Mouse (Mus musculus) ES-Bruce4 (cell line): ENCODE results near the gene Trip11. TPM values are rescaled to one million over a fixed set of nuclear protein-coding genes. Genes with fewer than 3 reads are reported as not detected.

Source experiments
- H3K27ac ChIP-seq: 2 replicates; pipeline ENCODE4 v1.5.1; 2012; ENCODE audit warnings: low read length, inconsistent platforms; ENCODE audit not compliant: insufficient read depth
- H3K27me3 ChIP-seq: 2 replicates; pipeline ENCODE4 v1.6.1; 2012; ENCODE audit warnings: mild to moderate bottlenecking, low read length, inconsistent platforms; ENCODE audit not compliant: control insufficient read depth, poor library complexity, insufficient read depth, severe bottlenecking
- H3K36me3 ChIP-seq: 2 replicates; pipeline ENCODE4 v1.6.1; 2012; ENCODE audit warnings: inconsistent platforms, mild to moderate bottlenecking, low read length, moderate library complexity; ENCODE audit not compliant: control insufficient read depth, poor library complexity, insufficient read depth, severe bottlenecking
- H3K4me1 ChIP-seq: one replicate; pipeline ENCODE4 v1.8.1; 2011; ENCODE audit warnings: low read length; ENCODE audit not compliant: control insufficient read depth, insufficient read depth
- H3K4me3 ChIP-seq: 2 replicates; pipeline ENCODE4 v1.5.1; 2011; ENCODE audit warnings: low read depth, mild to moderate bottlenecking, low read length
- H3K9ac ChIP-seq: 2 replicates; pipeline ENCODE4 v1.6.1; 2012; ENCODE audit warnings: low read depth, mild to moderate bottlenecking, inconsistent platforms; ENCODE audit not compliant: poor library complexity, severe bottlenecking
- H3K9me3 ChIP-seq: replicated peaks from 2 replicates; pipeline ENCODE4 v1.6.1; 2012; ENCODE audit warnings: mild to moderate bottlenecking, low read length, inconsistent platforms; ENCODE audit not compliant: control insufficient read depth, poor library complexity, insufficient read depth, severe bottlenecking
- CTCF ChIP-seq: IDR thresholded peaks from one replicate; pipeline ENCODE4 v1.8.1; 2011; ENCODE audit warnings: low read depth, low read length
- EP300 ChIP-seq: IDR thresholded peaks from 2 replicates; pipeline ENCODE4 v1.6.1; 2011; ENCODE audit warnings: low read depth, low read length; ENCODE audit not compliant: insufficient read depth
- POLR2A ChIP-seq: IDR thresholded peaks from one replicate; pipeline ENCODE4 v1.8.1; 2011; ENCODE audit warnings: low read length; ENCODE audit not compliant: insufficient read depth
- polyA plus RNA-seq: library from polyadenylated mRNA; stranded (reverse); fragments of >200 nt; gene quantifications from 2 replicates; pipeline ENCODE4 v1.2.4, GENCODE M21; 2011; ENCODE audit warnings: low read depth; ENCODE audit not compliant: missing spikeins, insufficient read depth, insufficient read length

Trip11 gene
- polyA plus RNA-seq, 1 experiment = 23.7 TPM

- Histone ChIP-seq H3K36me3 (peaks cover 22% of the 10 kb centered on the region), H3K9me3 (no peaks in the 10 kb centered on the region), H3K27ac (no peak overlapping the region), H3K4me3 (no peak overlapping the region), H3K4me1 (no peaks in the 10 kb centered on the region), H3K9ac (no peak overlapping the region), H3K27me3 (no peaks in the 10 kb centered on the region)
- TF ChIP-seq POLR2A (no peak), CTCF (no peak), EP300 (no peak)
These were observed 35.7 kb upstream of the Trip11 start for GRCm38 (mm10) chr12:101948801-101949200.

GRCm38 (mm10) chr12:101947986-101948385 lies 34.9 kb upstream of the Trip11 start:
- Histone ChIP-seq H3K4me3 (no peak overlapping the region), H3K9ac (no peak overlapping the region), H3K36me3 (peaks cover 22% of the 10 kb centered on the region), H3K4me1 (no peaks in the 10 kb centered on the region), H3K27ac (no peak overlapping the region), H3K27me3 (no peaks in the 10 kb centered on the region), H3K9me3 (no peaks in the 10 kb centered on the region)
- TF ChIP-seq CTCF (no peak), EP300 (no peak), POLR2A (no peak)

- H3K9me3 ChIP-seq = peaks cover 2% of the 10 kb centered on the region; the same call in 1 of the 2 replicates
- no peaks in the 10 kb centered on the region for H3K4me1 ChIP-seq
- H3K9ac ChIP-seq = no peak overlapping the region
- peaks cover 32% of the 10 kb centered on the region for H3K36me3 ChIP-seq
- no peak overlapping the region for H3K4me3 ChIP-seq
- H3K27me3 ChIP-seq = no peaks in the 10 kb centered on the region
- no peak overlapping the region for H3K27ac ChIP-seq
- no peak for TF ChIP-seq EP300
- TF ChIP-seq CTCF = peak; percentile 51
These were observed 24.5 kb upstream of the Trip11 start for GRCm38 (mm10) chr12:101937572-101937971.

- Histone ChIP-seq H3K36me3 (peaks cover 31% of the 10 kb centered on the region), H3K4me1 (no peaks in the 10 kb centered on the region), H3K27ac (no peak overlapping the region), H3K27me3 (no peaks in the 10 kb centered on the region), H3K4me3 (no peak overlapping the region), H3K9me3 (no peaks in the 10 kb centered on the region), H3K9ac (no peak overlapping the region)
- TF ChIP-seq POLR2A (no peak), EP300 (no peak), CTCF (no peak)
These were observed 22.2 kb upstream of the Trip11 start for GRCm38 (mm10) chr12:101935223-101935622.

- H3K4me1 ChIP-seq = no peaks in the 10 kb centered on the region
- peaks cover 53% of the 10 kb centered on the region for H3K36me3 ChIP-seq
- H3K9me3 ChIP-seq = no peaks in the 10 kb centered on the region
- no peak overlapping the region for H3K27ac ChIP-seq
- H3K27me3 ChIP-seq = no peaks in the 10 kb centered on the region
- H3K9ac ChIP-seq = no peak overlapping the region
- TF ChIP-seq CTCF = no peak
- TF ChIP-seq POLR2A = no peak
- TF ChIP-seq EP300 = no peak
- no peak overlapping the region for H3K4me3 ChIP-seq
These were observed 15.4 kb upstream of the Trip11 start for GRCm38 (mm10) chr12:101928423-101928822.

- no peaks in the 10 kb centered on the region for H3K4me1 ChIP-seq
- no peak overlapping the region for H3K27ac ChIP-seq
- H3K9ac ChIP-seq = no peak overlapping the region
- no peak for TF ChIP-seq POLR2A
- no peak for TF ChIP-seq CTCF
- TF ChIP-seq EP300 = no peak
- peaks cover 16% of the 10 kb centered on the region for H3K36me3 ChIP-seq
- no peaks in the 10 kb centered on the region for H3K9me3 ChIP-seq
- no peaks in the 10 kb centered on the region for H3K27me3 ChIP-seq
- H3K4me3 ChIP-seq = no peak overlapping the region
These were observed 9.2 kb upstream of the Trip11 start for GRCm38 (mm10) chr12:101922313-101922712.
